Mouse (Mus musculus) liver, postnatal 0 days (tissue): Measurements from ENCODE around the gene Siva1. TPM values are rescaled to one million over a fixed set of nuclear protein-coding genes. Genes with fewer than 3 reads are reported as not detected.
A peak's percentile ranks its signal among the peaks of the same experiment; 100 is the strongest.

ENCODE experiments used
- ATAC-seq: fragments of 200-750 bp; cut with Nextera tagmentation; 2 replicates; pipeline ENCODE4 v1.8.0; 2017; ENCODE audit warnings: mild to moderate bottlenecking, moderate library complexity
- DNase-seq: peaks from one replicate; pipeline ENCODE4 v3.0.0-alpha.2; 2016
- H3K27ac ChIP-seq: fragments of 300-500 bp; sonication (generic); 2 replicates; pipeline ENCODE4 v1.5.1; 2014; ENCODE audit warnings: antibody characterized with exemption, moderate library complexity, mild to moderate bottlenecking, low read depth
- H3K27me3 ChIP-seq: fragments of 300-500 bp; sonication (generic); 2 replicates; pipeline ENCODE4 v1.6.1; 2014; ENCODE audit warnings: low read length, control low read depth, mixed read lengths; ENCODE audit not compliant: insufficient read depth
- H3K36me3 ChIP-seq: fragments of 300-500 bp; sonication (generic); replicated peaks from 2 replicates; pipeline ENCODE4 v1.6.1; 2014; ENCODE audit warnings: mild to moderate bottlenecking, control low read depth, low read length, moderate library complexity, mixed read lengths; ENCODE audit not compliant: insufficient read depth
- H3K4me1 ChIP-seq: fragments of 300-500 bp; sonication (generic); 2 replicates; pipeline ENCODE4 v1.6.1; 2014; ENCODE audit warnings: antibody characterized with exemption, mild to moderate bottlenecking, control low read depth; ENCODE audit not compliant: insufficient read depth
- H3K4me2 ChIP-seq: fragments of 300-500 bp; sonication (generic); 2 replicates; pipeline ENCODE4 v1.6.1; 2014; ENCODE audit warnings: low read depth, mild to moderate bottlenecking, low read length, moderate library complexity, mixed read lengths
- H3K4me3 ChIP-seq: fragments of 300-500 bp; sonication (generic); 2 replicates; pipeline ENCODE4 v1.5.1; 2014; ENCODE audit warnings: low read depth, low read length
- H3K9ac ChIP-seq: fragments of 300-500 bp; sonication (generic); replicated peaks from 2 replicates; pipeline ENCODE4 v1.6.1; 2014; ENCODE audit warnings: mild to moderate bottlenecking, moderate library complexity
- H3K9me3 ChIP-seq: fragments of 300-500 bp; sonication (generic); 2 replicates; pipeline ENCODE4 v1.6.1; 2016; ENCODE audit warnings: mild to moderate bottlenecking, control low read depth, low read length, mixed read lengths
- CTCF ChIP-seq: sonication (generic); IDR thresholded peaks from 2 replicates; pipeline ENCODE4 v1.5.1; 2016; ENCODE audit warnings: antibody characterized with exemption, low read depth
- EP300 ChIP-seq: IDR thresholded peaks from 2 replicates; pipeline ENCODE4 v1.6.1; 2016; ENCODE audit warnings: antibody characterized with exemption, low read depth, mild to moderate bottlenecking
- WGBS: fragments of 180-500 bp; shearing (Covaris S2); extraction: QIAGEN DNeasy Blood & Tissue Kit; methylation state at CpG from one replicate; pipeline ENCODE4 v1.1.7; 2014; ENCODE audit not compliant: insufficient replicate concordance; 5-methylcytosine and 5-hydroxymethylcytosine counted together
- polyA plus RNA-seq: library from polyadenylated mRNA; unstranded; fragments of >200 nt; fragmentation: Nextera tagmentation; extraction: Ambion mirVana; gene quantifications from 2 replicates; pipeline ENCODE4 v1.2.1, GENCODE M21; 2015

The Siva1 gene
- polyA plus RNA-seq, 1 experiment from 2014 or later: 62.2 TPM

- Histone ChIP-seq H3K9ac (no peak overlapping the region), H3K27ac (no peak overlapping the region), H3K27me3 (no peaks in the 10 kb centered on the region), H3K9me3 (no peaks in the 10 kb centered on the region), H3K4me3 (no peak overlapping the region), H3K4me1 (peaks cover 15% of the 10 kb centered on the region), H3K4me2 (no peak overlapping the region), H3K36me3 (peaks cover 7% of the 10 kb centered on the region; the same call in 1 of the 2 replicates)
- 25% methylated on average over 4 of the region's 4 CpGs for WGBS
- DNase-seq (no peak), ATAC-seq (peak; percentile 47)
- TF ChIP-seq CTCF: no peak
- TF ChIP-seq EP300: no peak
Measured at GRCm38 (mm10) chr12:112599198-112599597, 45.3 kb upstream of the Siva1 start.

DNA sequence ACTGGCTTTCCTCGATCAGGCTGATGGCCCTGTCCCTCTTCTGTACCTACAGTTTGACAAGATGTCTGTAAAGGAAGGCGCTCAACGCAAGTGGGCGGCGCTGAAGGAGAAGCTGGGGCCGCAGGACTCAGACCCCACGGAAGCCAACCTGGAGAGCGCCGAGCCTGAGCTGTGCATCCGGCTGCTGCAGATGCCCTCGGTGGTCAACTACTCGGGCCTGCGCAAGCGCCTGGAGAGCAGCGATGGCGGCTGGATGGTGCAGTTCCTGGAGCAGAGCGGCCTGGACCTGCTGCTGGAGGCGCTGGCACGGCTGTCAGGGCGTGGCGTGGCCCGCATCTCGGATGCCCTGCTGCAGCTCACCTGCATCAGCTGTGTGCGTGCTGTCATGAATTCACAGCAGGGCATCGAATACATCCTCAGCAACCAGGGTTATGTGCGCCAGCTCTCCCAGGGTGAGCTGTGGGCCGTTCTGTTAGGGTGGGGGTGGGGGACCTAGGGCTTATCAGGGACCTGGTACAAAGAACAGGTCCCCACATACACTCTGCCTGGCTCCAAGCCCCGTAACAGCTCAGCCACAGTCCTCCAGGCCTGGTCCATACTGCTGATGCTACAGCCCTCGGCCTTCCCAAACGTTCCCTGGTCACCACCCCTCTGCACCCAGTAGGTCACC lies 44.4 kb upstream of the Siva1 start:
- H3K9me3 ChIP-seq: no peaks in the 10 kb centered on the region
- no peak overlapping the region for H3K4me2 ChIP-seq
- TF ChIP-seq CTCF (no peak), EP300 (no peak)
- 76% methylated on average over 30 of the region's 30 CpGs for WGBS
- H3K27me3 ChIP-seq: no peaks in the 10 kb centered on the region
- ATAC-seq: no peak
- no peak for DNase-seq
- H3K4me1 ChIP-seq: peaks cover 7% of the 10 kb centered on the region
- peaks cover 7% of the 10 kb centered on the region; the same call in 1 of the 2 replicates for H3K36me3 ChIP-seq
- H3K27ac ChIP-seq: no peak overlapping the region
- H3K9ac ChIP-seq: no peak overlapping the region
- no peak overlapping the region for H3K4me3 ChIP-seq

- TF ChIP-seq CTCF: no peak
- H3K4me2 ChIP-seq: no peak overlapping the region
- ATAC-seq: no peak; the same call in 1 of the 2 replicates
- H3K9ac ChIP-seq: no peak overlapping the region
- H3K27me3 ChIP-seq: no peaks in the 10 kb centered on the region
- no peaks in the 10 kb centered on the region for H3K9me3 ChIP-seq
- H3K27ac ChIP-seq: no peak overlapping the region
- DNase-seq: no peak
- peaks cover 22% of the 10 kb centered on the region for H3K36me3 ChIP-seq
- peaks cover under 1% of the 10 kb centered on the region; the same call in 1 of the 2 replicates for H3K4me1 ChIP-seq
- H3K4me3 ChIP-seq: no peak overlapping the region
- 71% methylated on average over 5 of the region's 5 CpGs for WGBS
Measured at GRCm38 (mm10) chr12:112604022-112604421, 40.5 kb upstream of the Siva1 start.

DNA sequence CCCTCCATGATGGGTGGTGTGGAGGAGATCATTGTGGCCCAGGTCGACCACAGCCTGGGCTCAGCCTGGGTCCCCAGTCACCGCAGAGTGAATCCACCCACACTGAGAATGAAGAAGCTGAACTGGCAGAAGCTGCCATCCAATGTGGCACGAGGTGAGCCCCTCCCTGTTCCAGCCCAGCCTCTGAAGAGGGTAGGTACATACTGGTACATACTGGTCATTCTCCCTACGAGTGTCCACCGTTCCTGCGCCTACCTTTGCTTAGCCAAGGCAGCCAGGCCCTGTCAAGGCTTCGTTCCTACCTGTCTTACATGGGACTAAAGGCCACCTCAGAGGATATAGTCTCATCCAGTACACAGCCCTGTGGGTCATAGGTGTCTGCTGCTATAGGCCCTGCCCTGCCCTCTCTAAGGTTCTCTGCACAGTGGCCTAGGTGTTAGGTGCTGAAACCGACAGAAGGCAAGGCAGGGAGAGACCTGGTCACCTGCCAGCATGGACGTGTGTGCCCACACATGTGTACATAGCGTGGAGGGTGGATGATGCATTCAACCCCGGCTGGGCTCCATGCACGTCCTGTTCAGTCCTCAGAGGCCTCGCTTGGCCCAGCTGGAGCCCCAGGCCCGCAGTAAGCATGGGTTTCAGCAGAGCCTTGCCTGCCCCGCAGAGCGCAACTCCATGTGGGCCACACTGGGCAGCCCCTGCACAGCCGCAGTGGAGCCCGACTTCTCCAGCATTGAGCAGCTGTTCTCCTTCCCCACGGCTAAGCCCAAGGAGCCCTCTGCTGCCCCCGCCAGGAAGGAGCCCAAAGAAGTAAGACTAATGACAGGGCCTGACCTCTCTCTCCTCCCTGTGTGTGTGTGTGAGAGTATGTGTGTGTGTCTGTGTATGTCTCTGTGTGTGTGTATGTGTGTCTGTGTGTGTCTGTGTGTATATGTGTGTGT lies 39.5 kb upstream of the Siva1 start:
- Histone ChIP-seq H3K4me1 (no peaks in the 10 kb centered on the region), H3K4me2 (no peak overlapping the region), H3K9ac (no peak overlapping the region), H3K4me3 (no peak overlapping the region), H3K27ac (no peak overlapping the region), H3K27me3 (no peaks in the 10 kb centered on the region), H3K9me3 (no peaks in the 10 kb centered on the region), H3K36me3 (peaks cover 20% of the 10 kb centered on the region)
- 65% methylated on average over 20 of the region's 20 CpGs for WGBS
- no peak for TF ChIP-seq EP300
- TF ChIP-seq CTCF: peak; percentile 61
- peak; percentile 57 for DNase-seq
- peak; percentile 60 for ATAC-seq

DNA sequence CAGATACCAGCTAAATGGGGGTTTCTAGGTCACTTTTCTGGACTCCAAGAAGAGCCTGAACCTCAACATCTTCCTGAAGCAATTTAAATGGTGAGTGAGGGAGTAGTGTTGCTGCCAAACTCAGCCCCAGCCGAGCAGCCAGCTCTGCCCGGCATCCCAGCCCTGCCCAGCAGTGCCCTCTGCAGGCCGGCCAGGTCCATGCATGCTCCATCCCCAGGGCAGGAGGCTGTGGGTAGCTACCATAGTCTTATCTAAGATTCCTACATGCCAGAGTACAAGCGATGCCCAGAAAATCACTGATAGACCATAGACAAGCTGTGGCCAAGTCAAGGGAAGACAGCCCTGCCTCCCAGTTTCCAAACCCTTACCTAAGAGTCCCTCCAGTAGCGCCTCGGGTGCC lies 38.7 kb upstream of the Siva1 start:
- H3K4me1 ChIP-seq: no peaks in the 10 kb centered on the region
- no peak overlapping the region for H3K4me3 ChIP-seq
- no peak for TF ChIP-seq EP300
- peak; percentile 95 for TF ChIP-seq CTCF
- no peaks in the 10 kb centered on the region for H3K9me3 ChIP-seq
- DNase-seq: peak; percentile 83
- H3K27me3 ChIP-seq: no peaks in the 10 kb centered on the region
- no peak overlapping the region for H3K27ac ChIP-seq
- WGBS: 33% methylated on average over 6 of the region's 6 CpGs
- no peak overlapping the region for H3K4me2 ChIP-seq
- no peak overlapping the region for H3K9ac ChIP-seq
- peak; percentile 77 for ATAC-seq
- H3K36me3 ChIP-seq: peaks cover 20% of the 10 kb centered on the region

DNA sequence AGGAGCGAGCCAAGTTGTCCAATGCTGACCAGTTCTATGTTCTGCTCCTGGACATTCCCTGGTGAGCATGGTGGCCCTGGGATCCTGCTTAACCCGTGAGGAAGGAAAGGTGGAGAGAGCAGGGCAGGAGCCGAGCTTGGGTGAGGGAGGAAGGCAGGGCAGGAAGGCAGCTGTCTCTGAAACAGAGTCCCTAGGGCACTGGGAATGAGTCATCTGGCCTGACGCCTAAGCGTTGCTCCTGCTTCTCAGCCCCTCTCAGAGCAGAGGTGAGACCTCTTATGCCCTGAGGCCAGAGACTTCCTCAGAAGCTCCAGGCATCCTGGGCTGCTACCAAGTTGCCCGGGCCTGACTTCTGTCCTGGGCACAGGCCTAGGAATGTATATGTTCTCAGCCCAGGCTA lies 37.5 kb upstream of the Siva1 start:
- H3K27ac ChIP-seq: no peak overlapping the region
- peaks cover 26% of the 10 kb centered on the region for H3K36me3 ChIP-seq
- ATAC-seq: no peak
- 75% methylated on average over 6 of the region's 6 CpGs for WGBS
- H3K27me3 ChIP-seq: no peaks in the 10 kb centered on the region
- no peak for DNase-seq
- TF ChIP-seq EP300 (no peak), CTCF (no peak)
- H3K4me3 ChIP-seq: no peak overlapping the region
- no peaks in the 10 kb centered on the region for H3K4me1 ChIP-seq
- H3K9me3 ChIP-seq: no peaks in the 10 kb centered on the region
- H3K4me2 ChIP-seq: no peak overlapping the region
- H3K9ac ChIP-seq: no peak overlapping the region
